Mouse (Mus musculus): ENCODE measurements at regions not wholly inside any gene's neighbourhood (a gene's known extent, or its start where the extent isn't known, plus 50 kb on each side); places are given as distances from the start of the nearest gene placed in this dataset.

- 94% methylated on average over 4 of the region's 4 CpGs for WGBS
- Histone ChIP-seq H3K27ac (replicated peaks; ENCODE audit: low read depth, low read length) (no peak overlapping the region), H3K36me3 (ENCODE audit: control insufficient read depth, insufficient read depth, low read length) (no peaks in the 10 kb centered on the region), H3K4me2 (replicated peaks; ENCODE audit: low read depth, low read length, severe bottlenecking) (no peak overlapping the region), H3K4me3 (replicated peaks; ENCODE audit: low read length) (no peak overlapping the region), H3K9ac (ENCODE audit: low read depth, low read length, severe bottlenecking) (no peak overlapping the region), H3K9me3 (ENCODE audit: control insufficient read depth, low read length) (no peaks in the 10 kb centered on the region), H3K27me3 (ENCODE audit: control insufficient read depth, insufficient read depth, low read length) (no peaks in the 10 kb centered on the region), H3K4me1 (ENCODE audit: control insufficient read depth, insufficient read depth, low read length) (no peaks in the 10 kb centered on the region)
- DNase-seq (ENCODE audit: low spot score) (no peak), ATAC-seq (ENCODE audit: low FRiP score, low read depth) (no peak)
- no peak for TF ChIP-seq POLR2A (IDR thresholded peaks at IDR 0.05; ENCODE audit: borderline replicate concordance, extremely low read depth, insufficient read depth, insufficient read length)
Observed at GRCm38 (mm10) chr10:44854109-44854508, 212.9 kb upstream of the Prep start.

GRCm38 (mm10) chr10:44849016-44849415 is 218.0 kb upstream of the Prep start:
- H3K4me1 ChIP-seq (ENCODE audit: control insufficient read depth, insufficient read depth, low read length), result no peaks in the 10 kb centered on the region
- H3K36me3 ChIP-seq (ENCODE audit: control insufficient read depth, insufficient read depth, low read length), result no peaks in the 10 kb centered on the region
- DNase-seq (ENCODE audit: low spot score) (no peak), ATAC-seq (ENCODE audit: low FRiP score, low read depth) (no peak)
- H3K9ac ChIP-seq (ENCODE audit: low read depth, low read length, severe bottlenecking), result no peak overlapping the region
- no peaks in the 10 kb centered on the region for H3K9me3 ChIP-seq (ENCODE audit: control insufficient read depth, low read length)
- no peaks in the 10 kb centered on the region for H3K27me3 ChIP-seq (ENCODE audit: control insufficient read depth, insufficient read depth, low read length)
- no peak overlapping the region for H3K4me2 ChIP-seq (replicated peaks; ENCODE audit: low read depth, low read length, severe bottlenecking)
- no peak overlapping the region for H3K4me3 ChIP-seq (replicated peaks; ENCODE audit: low read length)
- no peak for TF ChIP-seq POLR2A (IDR thresholded peaks at IDR 0.05; ENCODE audit: borderline replicate concordance, extremely low read depth, insufficient read depth, insufficient read length)
- 81% methylated on average over 4 of the region's 4 CpGs for WGBS
- H3K27ac ChIP-seq (replicated peaks; ENCODE audit: low read depth, low read length), result no peak overlapping the region

GRCm38 (mm10) chr10:44846765-44847164 is 220.2 kb upstream of the Prep start:
- Histone ChIP-seq H3K36me3 (ENCODE audit: control insufficient read depth, insufficient read depth, low read length) (no peaks in the 10 kb centered on the region), H3K4me2 (replicated peaks; ENCODE audit: low read depth, low read length, severe bottlenecking) (no peak overlapping the region), H3K9me3 (ENCODE audit: control insufficient read depth, low read length) (no peaks in the 10 kb centered on the region), H3K27me3 (ENCODE audit: control insufficient read depth, insufficient read depth, low read length) (no peaks in the 10 kb centered on the region), H3K4me1 (ENCODE audit: control insufficient read depth, insufficient read depth, low read length) (no peaks in the 10 kb centered on the region), H3K9ac (ENCODE audit: low read depth, low read length, severe bottlenecking) (no peak overlapping the region), H3K4me3 (replicated peaks; ENCODE audit: low read length) (no peak overlapping the region), H3K27ac (replicated peaks; ENCODE audit: low read depth, low read length) (no peak overlapping the region)
- DNase-seq (ENCODE audit: low spot score) (no peak), ATAC-seq (ENCODE audit: low FRiP score, low read depth) (no peak)
- no peak for TF ChIP-seq POLR2A (IDR thresholded peaks at IDR 0.05; ENCODE audit: borderline replicate concordance, extremely low read depth, insufficient read depth, insufficient read length)
- 83% methylated on average over 3 of the region's 3 CpGs for WGBS

- no peaks in the 10 kb centered on the region for H3K4me1 ChIP-seq (ENCODE audit: control insufficient read depth, insufficient read depth, low read length)
- no peak for ATAC-seq (ENCODE audit: low FRiP score, low read depth)
- H3K27ac ChIP-seq (replicated peaks; ENCODE audit: low read depth, low read length), result no peak overlapping the region
- H3K9me3 ChIP-seq (ENCODE audit: control insufficient read depth, low read length), result no peaks in the 10 kb centered on the region
- no peak overlapping the region for H3K4me3 ChIP-seq (replicated peaks; ENCODE audit: low read length)
- H3K4me2 ChIP-seq (replicated peaks; ENCODE audit: low read depth, low read length, severe bottlenecking), result no peak overlapping the region
- no peak for DNase-seq (ENCODE audit: low spot score)
- no peaks in the 10 kb centered on the region for H3K36me3 ChIP-seq (ENCODE audit: control insufficient read depth, insufficient read depth, low read length)
- no peak for TF ChIP-seq POLR2A (IDR thresholded peaks at IDR 0.05; ENCODE audit: borderline replicate concordance, extremely low read depth, insufficient read depth, insufficient read length)
- 24% methylated on average over 2 of the region's 2 CpGs for WGBS
- no peak overlapping the region for H3K9ac ChIP-seq (ENCODE audit: low read depth, low read length, severe bottlenecking)
- H3K27me3 ChIP-seq (ENCODE audit: control insufficient read depth, insufficient read depth, low read length), result no peaks in the 10 kb centered on the region
Observed at GRCm38 (mm10) chr10:44846149-44846548, 220.9 kb upstream of the Prep start.

- Histone ChIP-seq H3K9ac (ENCODE audit: low read depth, low read length, severe bottlenecking) (no peak overlapping the region), H3K4me2 (replicated peaks; ENCODE audit: low read depth, low read length, severe bottlenecking) (no peak overlapping the region), H3K4me1 (ENCODE audit: control insufficient read depth, insufficient read depth, low read length) (no peaks in the 10 kb centered on the region), H3K36me3 (ENCODE audit: control insufficient read depth, insufficient read depth, low read length) (no peaks in the 10 kb centered on the region), H3K9me3 (ENCODE audit: control insufficient read depth, low read length) (no peaks in the 10 kb centered on the region), H3K27me3 (ENCODE audit: control insufficient read depth, insufficient read depth, low read length) (no peaks in the 10 kb centered on the region), H3K27ac (replicated peaks; ENCODE audit: low read depth, low read length) (no peak overlapping the region), H3K4me3 (replicated peaks; ENCODE audit: low read length) (no peak overlapping the region)
- ATAC-seq (ENCODE audit: low FRiP score, low read depth) (no peak), DNase-seq (ENCODE audit: low spot score) (no peak)
- 69% methylated on average over 2 of the region's 2 CpGs for WGBS
- no peak for TF ChIP-seq POLR2A (IDR thresholded peaks at IDR 0.05; ENCODE audit: borderline replicate concordance, extremely low read depth, insufficient read depth, insufficient read length)
Observed at GRCm38 (mm10) chr10:44840449-44840848, 226.6 kb upstream of the Prep start.

- Histone ChIP-seq H3K9me3 (ENCODE audit: control insufficient read depth, low read length) (no peaks in the 10 kb centered on the region), H3K4me3 (replicated peaks; ENCODE audit: low read length) (no peak overlapping the region), H3K36me3 (ENCODE audit: control insufficient read depth, insufficient read depth, low read length) (no peaks in the 10 kb centered on the region), H3K9ac (ENCODE audit: low read depth, low read length, severe bottlenecking) (no peak overlapping the region), H3K27me3 (ENCODE audit: control insufficient read depth, insufficient read depth, low read length) (peaks cover 4% of the 10 kb centered on the region; the same call in 1 of the 2 replicates), H3K4me2 (replicated peaks; ENCODE audit: low read depth, low read length, severe bottlenecking) (no peak overlapping the region), H3K27ac (replicated peaks; ENCODE audit: low read depth, low read length) (no peak overlapping the region), H3K4me1 (ENCODE audit: control insufficient read depth, insufficient read depth, low read length) (no peaks in the 10 kb centered on the region)
- DNase-seq (ENCODE audit: low spot score) (no peak), ATAC-seq (ENCODE audit: low FRiP score, low read depth) (no peak)
- WGBS, result 90% methylated on average over 1 of the region's 1 CpGs
- no peak for TF ChIP-seq POLR2A (IDR thresholded peaks at IDR 0.05; ENCODE audit: borderline replicate concordance, extremely low read depth, insufficient read depth, insufficient read length)
Observed at GRCm38 (mm10) chr10:44832455-44832854, 234.5 kb upstream of the Prep start.

All from limb, embryonic 14.5 days (tissue).